Mouse (Mus musculus) liver, postnatal 0 days (tissue): ENCODE measurements at regions not wholly inside any gene's neighbourhood (a gene's known extent, or its start where the extent isn't known, plus 50 kb on each side); places are given as distances from the start of the nearest gene placed in this dataset.

Source experiments
- ATAC-seq: fragments of 200-750 bp; cut with Nextera tagmentation; 2 replicates; pipeline ENCODE4 v1.8.0; 2017; ENCODE audit warnings: mild to moderate bottlenecking, moderate library complexity
- DNase-seq: peaks from one replicate; pipeline ENCODE4 v3.0.0-alpha.2; 2016
- H3K27ac ChIP-seq: fragments of 300-500 bp; sonication (generic); 2 replicates; pipeline ENCODE4 v1.5.1; 2014; ENCODE audit warnings: antibody characterized with exemption, moderate library complexity, mild to moderate bottlenecking, low read depth
- H3K27me3 ChIP-seq: fragments of 300-500 bp; sonication (generic); 2 replicates; pipeline ENCODE4 v1.6.1; 2014; ENCODE audit warnings: low read length, control low read depth, mixed read lengths; ENCODE audit not compliant: insufficient read depth
- H3K36me3 ChIP-seq: fragments of 300-500 bp; sonication (generic); replicated peaks from 2 replicates; pipeline ENCODE4 v1.6.1; 2014; ENCODE audit warnings: mild to moderate bottlenecking, control low read depth, low read length, moderate library complexity, mixed read lengths; ENCODE audit not compliant: insufficient read depth
- H3K4me1 ChIP-seq: fragments of 300-500 bp; sonication (generic); 2 replicates; pipeline ENCODE4 v1.6.1; 2014; ENCODE audit warnings: antibody characterized with exemption, mild to moderate bottlenecking, control low read depth; ENCODE audit not compliant: insufficient read depth
- H3K4me2 ChIP-seq: fragments of 300-500 bp; sonication (generic); 2 replicates; pipeline ENCODE4 v1.6.1; 2014; ENCODE audit warnings: low read depth, mild to moderate bottlenecking, low read length, moderate library complexity, mixed read lengths
- H3K4me3 ChIP-seq: fragments of 300-500 bp; sonication (generic); 2 replicates; pipeline ENCODE4 v1.5.1; 2014; ENCODE audit warnings: low read depth, low read length
- H3K9ac ChIP-seq: fragments of 300-500 bp; sonication (generic); replicated peaks from 2 replicates; pipeline ENCODE4 v1.6.1; 2014; ENCODE audit warnings: mild to moderate bottlenecking, moderate library complexity
- H3K9me3 ChIP-seq: fragments of 300-500 bp; sonication (generic); 2 replicates; pipeline ENCODE4 v1.6.1; 2016; ENCODE audit warnings: mild to moderate bottlenecking, control low read depth, low read length, mixed read lengths
- CTCF ChIP-seq: sonication (generic); IDR thresholded peaks from 2 replicates; pipeline ENCODE4 v1.5.1; 2016; ENCODE audit warnings: antibody characterized with exemption, low read depth
- EP300 ChIP-seq: IDR thresholded peaks from 2 replicates; pipeline ENCODE4 v1.6.1; 2016; ENCODE audit warnings: antibody characterized with exemption, low read depth, mild to moderate bottlenecking
- WGBS: fragments of 180-500 bp; shearing (Covaris S2); extraction: QIAGEN DNeasy Blood & Tissue Kit; methylation state at CpG from one replicate; pipeline ENCODE4 v1.1.7; 2014; ENCODE audit not compliant: insufficient replicate concordance; 5-methylcytosine and 5-hydroxymethylcytosine counted together

DNA sequence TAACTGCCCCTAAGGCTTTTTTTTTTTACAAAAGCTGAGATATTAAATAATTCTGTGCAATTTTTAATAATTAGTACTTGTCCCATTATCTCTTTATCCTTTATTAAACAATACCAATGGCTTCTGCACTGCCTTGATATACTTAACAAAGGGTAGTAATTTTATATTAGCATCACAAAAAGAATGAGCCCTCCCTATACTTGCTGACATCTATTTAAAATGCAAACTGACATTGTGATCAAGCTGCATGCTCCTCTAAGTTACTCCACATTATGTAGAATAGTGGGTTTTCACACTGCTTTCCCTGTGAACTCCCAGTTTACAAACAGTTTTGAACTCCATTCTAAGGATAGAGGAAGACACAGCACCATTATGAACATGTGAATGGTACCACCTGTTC lies 349.8 kb downstream of the 1190002N15Rik start:
- no peaks in the 10 kb centered on the region for H3K36me3 ChIP-seq
- H3K9ac ChIP-seq, result no peak overlapping the region
- ATAC-seq, result no peak
- H3K27me3 ChIP-seq, result no peaks in the 10 kb centered on the region
- H3K4me2 ChIP-seq, result no peak overlapping the region
- H3K9me3 ChIP-seq, result no peaks in the 10 kb centered on the region
- TF ChIP-seq CTCF (no peak), EP300 (no peak)
- H3K27ac ChIP-seq, result no peak overlapping the region
- no peaks in the 10 kb centered on the region for H3K4me1 ChIP-seq
- H3K4me3 ChIP-seq, result no peak overlapping the region
- DNase-seq, result no peak

DNA sequence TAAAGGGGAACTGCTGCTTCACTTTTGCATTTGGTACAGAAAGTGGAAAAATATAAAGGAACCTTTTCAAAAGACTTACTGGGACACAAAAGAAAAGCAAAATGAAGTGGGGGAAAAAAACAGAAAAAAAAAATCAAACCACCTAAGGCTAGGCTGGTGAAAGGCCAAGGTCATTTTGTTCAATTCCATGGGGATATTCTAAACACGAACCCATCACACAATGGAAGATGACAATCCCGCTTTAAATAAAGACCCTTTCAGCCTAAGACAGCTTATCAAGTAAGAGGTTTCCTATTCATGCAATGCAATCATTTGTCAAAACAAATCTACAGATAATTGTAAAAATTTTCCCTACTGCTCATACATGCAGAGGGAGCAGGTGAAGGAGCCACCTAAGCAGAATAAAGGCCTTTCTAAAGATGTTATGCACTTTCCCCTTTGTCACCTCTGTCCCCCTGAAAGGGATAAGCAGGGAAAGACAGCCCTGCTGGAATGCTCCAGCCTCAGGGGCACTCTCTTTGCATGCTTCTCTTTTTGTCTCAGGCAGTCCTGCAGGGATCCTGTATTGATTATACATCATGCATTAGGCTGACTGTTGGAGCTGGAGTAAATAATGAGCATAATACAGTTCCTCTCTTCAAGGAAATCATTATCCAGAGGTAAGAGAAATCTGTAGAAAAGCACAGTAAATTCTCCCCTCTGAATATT lies 367.8 kb downstream of the 1190002N15Rik start:
- H3K27ac ChIP-seq, result no peak overlapping the region
- DNase-seq (no peak), ATAC-seq (no peak)
- no peak for TF ChIP-seq CTCF
- no peak for TF ChIP-seq EP300
- no peaks in the 10 kb centered on the region for H3K27me3 ChIP-seq
- no peak overlapping the region for H3K4me2 ChIP-seq
- no peaks in the 10 kb centered on the region for H3K9me3 ChIP-seq
- H3K9ac ChIP-seq, result no peak overlapping the region
- no peak overlapping the region for H3K4me3 ChIP-seq
- 71% methylated on average over 2 of the region's 2 CpGs for WGBS
- no peaks in the 10 kb centered on the region for H3K4me1 ChIP-seq
- H3K36me3 ChIP-seq, result no peaks in the 10 kb centered on the region

DNA sequence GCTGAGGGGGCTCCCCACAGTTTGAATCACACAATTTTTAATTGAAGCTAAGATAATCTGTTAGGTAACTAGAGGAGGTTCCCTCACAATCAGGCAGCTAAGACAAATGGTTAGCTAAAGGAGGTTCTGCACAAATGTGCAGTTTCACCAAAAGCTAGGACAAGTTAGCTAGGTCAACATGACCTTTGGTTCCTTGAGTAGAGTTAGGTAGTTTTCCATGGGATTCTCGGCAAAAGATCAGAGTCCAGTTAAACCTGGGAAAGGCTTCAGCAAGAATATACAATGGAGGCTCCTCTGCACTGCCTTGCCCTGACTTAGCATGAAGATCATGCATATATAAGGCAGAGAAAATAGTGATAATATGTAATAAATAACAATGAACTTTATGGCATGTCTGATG lies 374.2 kb downstream of the 1190002N15Rik start:
- Histone ChIP-seq H3K9me3 (no peaks in the 10 kb centered on the region), H3K4me2 (no peak overlapping the region), H3K36me3 (no peaks in the 10 kb centered on the region), H3K4me1 (no peaks in the 10 kb centered on the region), H3K27me3 (no peaks in the 10 kb centered on the region), H3K4me3 (no peak overlapping the region), H3K27ac (no peak overlapping the region), H3K9ac (no peak overlapping the region)
- DNase-seq (no peak), ATAC-seq (peak; percentile 29; the same call in 1 of the 2 replicates)
- TF ChIP-seq CTCF, result no peak
- no peak for TF ChIP-seq EP300
- 47% methylated on average over 1 of the region's 1 CpGs for WGBS

DNA sequence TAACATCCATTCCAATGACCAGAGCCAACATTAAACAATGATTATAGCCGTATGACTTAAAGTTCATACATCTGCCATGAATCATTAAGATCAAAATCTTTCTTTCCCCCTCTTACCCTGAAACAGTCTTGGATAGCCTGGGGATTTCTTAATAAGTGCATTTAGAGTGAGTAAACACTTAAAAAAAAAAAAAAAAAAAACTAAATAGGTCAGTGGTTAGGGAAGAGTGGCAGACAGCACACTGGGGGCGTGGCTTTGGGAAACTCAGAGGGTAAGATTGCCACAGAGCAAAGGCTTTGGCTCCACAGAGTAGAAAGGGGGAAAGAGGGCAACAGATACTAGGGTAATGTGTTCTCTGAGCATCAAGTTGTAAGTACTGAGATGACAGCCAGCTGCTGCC lies 382.3 kb downstream of the 1190002N15Rik start:
- no peak overlapping the region for H3K9ac ChIP-seq
- no peaks in the 10 kb centered on the region for H3K4me1 ChIP-seq
- ATAC-seq (no peak), DNase-seq (no peak)
- no peak overlapping the region for H3K27ac ChIP-seq
- H3K27me3 ChIP-seq, result no peaks in the 10 kb centered on the region
- H3K36me3 ChIP-seq, result no peaks in the 10 kb centered on the region
- H3K4me3 ChIP-seq, result no peak overlapping the region
- no peak overlapping the region for H3K4me2 ChIP-seq
- WGBS, result 55% methylated on average over 2 of the region's 2 CpGs
- H3K9me3 ChIP-seq, result no peaks in the 10 kb centered on the region
- TF ChIP-seq CTCF, result no peak
- no peak for TF ChIP-seq EP300

DNA sequence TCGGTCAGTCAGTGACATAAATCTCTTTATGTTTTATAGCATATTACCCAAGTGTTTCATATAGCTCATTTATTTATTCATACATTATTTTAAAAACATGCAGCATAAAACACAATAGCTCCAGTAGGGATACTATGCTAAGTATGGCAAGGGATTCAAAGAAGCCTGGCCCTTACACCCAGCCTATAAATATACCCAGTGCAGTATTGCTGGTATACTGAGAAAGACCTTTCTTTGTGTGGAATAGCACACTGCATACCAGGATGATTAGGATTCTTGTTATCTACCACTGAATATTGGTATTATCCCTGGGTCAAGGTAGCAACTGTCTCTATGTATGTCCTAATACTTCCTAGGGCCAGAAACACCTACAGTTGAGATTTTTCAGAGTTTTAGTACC lies 389.4 kb downstream of the 1190002N15Rik start:
- TF ChIP-seq EP300 (no peak), CTCF (no peak)
- Histone ChIP-seq H3K4me3 (no peak overlapping the region), H3K27ac (no peak overlapping the region), H3K9ac (no peak overlapping the region), H3K4me1 (no peaks in the 10 kb centered on the region), H3K4me2 (no peak overlapping the region), H3K36me3 (no peaks in the 10 kb centered on the region), H3K9me3 (no peaks in the 10 kb centered on the region), H3K27me3 (no peaks in the 10 kb centered on the region)
- 86% methylated on average over 1 of the region's 1 CpGs for WGBS
- no peak for ATAC-seq
- DNase-seq, result no peak

DNA sequence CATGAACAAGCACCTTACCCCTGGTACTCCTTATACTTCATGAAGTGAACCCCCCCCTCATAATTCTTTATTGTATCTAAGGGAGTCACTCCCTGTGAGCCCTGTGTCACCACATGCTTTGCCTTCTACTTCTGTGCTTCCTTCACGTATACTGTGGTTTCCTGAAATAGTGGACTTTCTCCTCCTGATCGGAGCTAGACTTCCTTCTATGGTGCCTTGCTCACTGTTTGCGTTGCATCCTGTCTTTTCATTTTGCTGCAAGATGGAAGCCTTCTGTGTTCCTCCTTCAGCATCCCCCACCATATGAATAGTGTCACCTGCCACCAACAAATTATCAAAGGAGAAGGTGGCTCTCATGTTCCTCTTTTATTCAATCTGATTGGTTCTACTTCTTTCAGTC lies 391.1 kb downstream of the 1190002N15Rik start:
- TF ChIP-seq EP300 (no peak), CTCF (no peak)
- Histone ChIP-seq H3K27me3 (no peaks in the 10 kb centered on the region), H3K9me3 (no peaks in the 10 kb centered on the region), H3K4me1 (no peaks in the 10 kb centered on the region), H3K9ac (no peak overlapping the region), H3K36me3 (no peaks in the 10 kb centered on the region), H3K4me3 (no peak overlapping the region), H3K27ac (no peak overlapping the region), H3K4me2 (no peak overlapping the region)
- 33% methylated on average over 3 of the region's 3 CpGs for WGBS
- ATAC-seq, result no peak
- no peak for DNase-seq

DNA sequence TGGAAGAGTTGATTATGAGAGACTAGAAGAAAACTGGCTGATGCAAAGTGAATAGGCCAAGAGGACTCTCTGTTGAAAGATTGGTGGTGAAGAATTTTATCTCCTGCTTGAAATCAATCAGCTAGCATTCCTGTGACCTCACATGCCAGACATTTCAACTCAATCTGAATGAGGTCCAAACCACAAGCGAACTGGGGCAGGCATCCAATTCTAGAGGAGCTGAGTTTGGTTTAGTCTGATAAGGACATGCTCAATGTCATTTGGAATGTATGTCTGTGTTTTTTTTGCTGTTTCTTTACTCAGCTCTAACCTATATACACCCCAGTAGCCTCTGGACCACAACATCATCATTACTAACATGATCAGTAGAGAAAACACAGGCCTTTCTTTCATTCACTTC lies 401.4 kb downstream of the 1190002N15Rik start:
- Histone ChIP-seq H3K27me3 (no peaks in the 10 kb centered on the region), H3K9me3 (no peaks in the 10 kb centered on the region), H3K36me3 (no peaks in the 10 kb centered on the region), H3K4me3 (no peak overlapping the region), H3K9ac (no peak overlapping the region), H3K27ac (no peak overlapping the region), H3K4me2 (no peak overlapping the region), H3K4me1 (no peaks in the 10 kb centered on the region)
- TF ChIP-seq CTCF (no peak), EP300 (no peak)
- ATAC-seq (no peak), DNase-seq (no peak)
- 25% methylated on average over 1 of the region's 1 CpGs for WGBS
